Mouse (Mus musculus): Measurements from ENCODE around the gene Hist2h2ac.

DNA sequence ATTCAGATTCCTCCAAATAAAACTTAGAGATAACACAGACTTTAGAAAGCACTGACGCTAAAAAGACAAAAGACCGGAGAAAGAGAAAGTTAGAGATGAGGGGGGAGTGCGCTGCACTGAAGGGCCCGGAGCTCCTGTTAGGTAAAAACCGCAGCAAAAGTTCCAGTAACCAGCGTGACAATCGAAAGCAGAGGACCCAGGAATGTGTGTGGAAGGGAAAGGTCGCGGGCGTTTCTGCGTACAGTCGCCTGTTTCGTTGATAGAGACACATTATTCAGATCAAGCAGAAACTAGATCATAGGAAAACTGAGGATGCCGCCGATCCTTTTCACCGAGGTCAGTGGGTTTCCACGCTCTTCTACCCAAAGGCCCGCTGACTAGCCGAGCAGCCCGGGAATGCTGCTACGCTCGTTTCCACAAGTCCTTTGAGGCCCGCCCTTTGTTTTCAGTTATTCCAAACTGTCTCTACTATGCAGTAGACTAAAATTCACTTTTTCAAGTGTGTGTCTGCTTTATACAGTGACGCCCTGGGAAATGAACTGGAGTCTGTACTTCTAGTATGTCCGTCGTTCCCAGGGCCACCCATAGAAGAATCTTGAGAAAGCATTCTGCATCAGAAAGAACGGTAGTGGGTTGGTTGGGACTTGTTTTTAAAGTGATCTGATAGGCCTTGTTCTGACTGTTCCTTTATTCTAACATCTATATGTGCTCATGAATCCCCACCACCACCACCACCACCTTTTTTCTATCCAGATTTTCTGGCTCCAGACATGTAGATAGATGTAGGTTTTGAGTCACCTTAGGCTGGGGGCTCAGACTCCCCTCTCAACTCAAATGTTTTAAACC, 43.1 kb upstream of the Hist2h2ac start:
- no peak for TF ChIP-seq POLR2A (IDR thresholded peaks at IDR 0.05; ENCODE audit: control insufficient read depth, extremely low read depth, insufficient read depth, low read length, poor library complexity)
- no peak for TF ChIP-seq CTCF (IDR thresholded peaks at IDR 0.05; ENCODE audit: borderline replicate concordance, control insufficient read depth, extremely low read depth, insufficient read depth, low read length, poor library complexity)

All from thymus, adult 2 months (tissue).